Mouse (Mus musculus) naive thymus-derived CD4-positive, alpha-beta T cell, adult 2 months (primary cell): ENCODE results near the gene Pik3cd.
A peak's percentile ranks its signal among the peaks of the same experiment; 100 is the strongest.

Experiments used
- DNase-seq: peaks from one replicate; pipeline ENCODE4 v3.0.0-alpha.2; 2011; ENCODE audit warnings: low read depth

Gene Pik3cd

GRCm38 (mm10) chr4:149689822-149690700, 12.3 kb downstream of the Pik3cd start:
- no peak for DNase-seq

- no peak for DNase-seq
These were observed 13.5 kb downstream of the Pik3cd start for GRCm38 (mm10) chr4:149688861-149689260.

GRCm38 (mm10) chr4:149684841-149685623, 17.3 kb downstream of the Pik3cd start:
- DNase-seq, result no peak

GRCm38 (mm10) chr4:149683875-149684274, 18.5 kb downstream of the Pik3cd start:
- no peak for DNase-seq

- DNase-seq, result no peak
These were observed 23.2 kb downstream of the Pik3cd start for GRCm38 (mm10) chr4:149679056-149679770.

- no peak for DNase-seq
These were observed 24.4 kb downstream of the Pik3cd start for GRCm38 (mm10) chr4:149678006-149678405.

GRCm38 (mm10) chr4:149675378-149676261, 26.8 kb downstream of the Pik3cd start:
- DNase-seq, result no peak

- DNase-seq, result no peak
These were observed 27.5 kb downstream of the Pik3cd start for GRCm38 (mm10) chr4:149674814-149675377.

GRCm38 (mm10) chr4:149672747-149673146, 29.6 kb downstream of the Pik3cd start:
- DNase-seq, result no peak

GRCm38 (mm10) chr4:149671175-149671574, 31.2 kb downstream of the Pik3cd start:
- no peak for DNase-seq

GRCm38 (mm10) chr4:149665692-149666090, 36.7 kb downstream of the Pik3cd start:
- DNase-seq, result no peak

GRCm38 (mm10) chr4:149665016-149665691, 37.2 kb downstream of the Pik3cd start:
- DNase-seq, result no peak

- peak; percentile 56 for DNase-seq
These were observed 38.4 kb downstream of the Pik3cd start for GRCm38 (mm10) chr4:149663849-149664503.

- DNase-seq, result no peak
These were observed 40.3 kb downstream of the Pik3cd start for GRCm38 (mm10) chr4:149661967-149662589.

- no peak for DNase-seq
These were observed 41.8 kb downstream of the Pik3cd start for GRCm38 (mm10) chr4:149660598-149660997.

- DNase-seq, result no peak
These were observed 42.8 kb downstream of the Pik3cd start for GRCm38 (mm10) chr4:149659495-149660116.

- DNase-seq, result peak; percentile 93
These were observed 44.4 kb downstream of the Pik3cd start for GRCm38 (mm10) chr4:149657858-149658416.

- DNase-seq, result peak; percentile 80
These were observed 48.1 kb downstream of the Pik3cd start for GRCm38 (mm10) chr4:149654232-149654631.
